Mouse (Mus musculus) kidney, embryonic 16.5 days (tissue): ENCODE results near the gene Med18. TPM values are rescaled to one million over a fixed set of nuclear protein-coding genes. Genes with fewer than 3 reads are reported as not detected.

ENCODE experiments used
- ATAC-seq: fragments of 200-750 bp; cut with Nextera tagmentation; 2 replicates; pipeline ENCODE4 v1.8.0; 2017; ENCODE audit warnings: moderate TSS enrichment; ENCODE audit not compliant: low FRiP score, low TSS enrichment
- H3K27ac ChIP-seq: fragments of 300-500 bp; sonication (generic); 2 replicates; pipeline ENCODE4 v1.5.1; 2014; ENCODE audit warnings: low read length
- H3K27me3 ChIP-seq: fragments of 300-500 bp; sonication (generic); 2 replicates; pipeline ENCODE4 v1.6.1; 2014; ENCODE audit warnings: low read length, control low read depth, mixed read lengths; ENCODE audit not compliant: insufficient read depth
- H3K36me3 ChIP-seq: fragments of 300-500 bp; sonication (generic); 2 replicates; pipeline ENCODE4 v1.6.1; 2014; ENCODE audit warnings: low read length, control low read depth, mixed read lengths; ENCODE audit not compliant: insufficient read depth
- H3K4me1 ChIP-seq: fragments of 300-500 bp; sonication (generic); 2 replicates; pipeline ENCODE4 v1.6.1; 2014; ENCODE audit warnings: low read length, control low read depth, mixed read lengths; ENCODE audit not compliant: insufficient read depth
- H3K4me2 ChIP-seq: fragments of 300-500 bp; sonication (generic); replicated peaks from 2 replicates; pipeline ENCODE4 v1.6.1; 2014; ENCODE audit warnings: low read depth, low read length
- H3K4me3 ChIP-seq: fragments of 300-500 bp; sonication (generic); 2 replicates; pipeline ENCODE4 v1.5.1; 2014; ENCODE audit warnings: mild to moderate bottlenecking, low read length
- H3K9ac ChIP-seq: fragments of 300-500 bp; sonication (generic); replicated peaks from 2 replicates; pipeline ENCODE4 v1.6.1; 2014; ENCODE audit warnings: low read length
- H3K9me3 ChIP-seq: fragments of 300-500 bp; sonication (generic); 2 replicates; pipeline ENCODE4 v1.6.1; 2016; ENCODE audit warnings: low read length, control low read depth
- WGBS: fragments of 180-500 bp; shearing (Covaris S2); extraction: QIAGEN DNeasy Blood & Tissue Kit; methylation state at CpG from one replicate; pipeline ENCODE4 v1.1.7; 2014; 5-methylcytosine and 5-hydroxymethylcytosine counted together
- polyA plus RNA-seq: library from polyadenylated mRNA; unstranded; fragments of >200 nt; fragmentation: Nextera tagmentation; extraction: Ambion mirVana; gene quantifications from 2 replicates; pipeline ENCODE4 v1.2.1, GENCODE M21; 2015

Med18 gene
- polyA plus RNA-seq, 1 experiment from 2014 or later, result 21.0 TPM

GRCm38 (mm10) chr4:132501639-132502038 lies 37.9 kb upstream of the Med18 start:
- Histone ChIP-seq H3K4me3 (no peak overlapping the region), H3K27ac (no peak overlapping the region), H3K27me3 (no peaks in the 10 kb centered on the region), H3K4me2 (no peak overlapping the region), H3K36me3 (peaks cover 29% of the 10 kb centered on the region; the same call in 1 of the 2 replicates), H3K9me3 (no peaks in the 10 kb centered on the region), H3K4me1 (peaks cover 15% of the 10 kb centered on the region), H3K9ac (no peak overlapping the region)
- WGBS, result 96% methylated on average over 6 of the region's 6 CpGs
- ATAC-seq, result no peak

GRCm38 (mm10) chr4:132494271-132494918 lies 30.7 kb upstream of the Med18 start:
- no peak overlapping the region for H3K27ac ChIP-seq
- peaks cover 49% of the 10 kb centered on the region; the same call in 1 of the 2 replicates for H3K36me3 ChIP-seq
- no peak overlapping the region for H3K9ac ChIP-seq
- peaks cover 4% of the 10 kb centered on the region; the same call in 1 of the 2 replicates for H3K4me1 ChIP-seq
- no peaks in the 10 kb centered on the region for H3K27me3 ChIP-seq
- no peak overlapping the region for H3K4me2 ChIP-seq
- no peak for ATAC-seq
- WGBS, result 86% methylated on average over 20 of the region's 20 CpGs
- no peaks in the 10 kb centered on the region for H3K9me3 ChIP-seq
- no peak overlapping the region for H3K4me3 ChIP-seq

GRCm38 (mm10) chr4:132492178-132493060 lies 28.7 kb upstream of the Med18 start:
- H3K9me3 ChIP-seq, result no peaks in the 10 kb centered on the region
- H3K4me3 ChIP-seq, result no peak overlapping the region
- no peak overlapping the region for H3K4me2 ChIP-seq
- H3K9ac ChIP-seq, result no peak overlapping the region
- peaks cover 4% of the 10 kb centered on the region; the same call in 1 of the 2 replicates for H3K4me1 ChIP-seq
- ATAC-seq, result no peak
- peaks cover 31% of the 10 kb centered on the region; the same call in 1 of the 2 replicates for H3K36me3 ChIP-seq
- 63% methylated on average over 10 of the region's 10 CpGs for WGBS
- H3K27me3 ChIP-seq, result no peaks in the 10 kb centered on the region
- no peak overlapping the region for H3K27ac ChIP-seq

DNA sequence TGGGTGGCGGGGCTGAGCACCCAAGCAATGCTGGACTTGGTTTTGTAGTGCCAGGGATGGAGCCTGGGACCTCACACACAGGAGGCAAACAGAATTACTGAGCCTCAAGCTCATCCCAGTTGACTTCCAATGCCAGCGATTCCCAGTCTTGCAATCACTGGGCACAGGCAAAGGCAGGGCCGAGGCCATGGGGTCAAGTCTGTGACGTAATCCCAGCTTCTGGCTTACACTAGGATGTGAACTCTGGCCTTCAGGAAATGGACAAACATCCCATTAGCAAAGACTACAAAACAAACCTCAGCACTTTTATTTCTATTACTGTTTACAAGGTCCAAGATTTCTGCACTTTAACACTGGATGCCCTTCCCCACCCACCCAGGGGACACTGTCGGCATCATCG lies 28.0 kb upstream of the Med18 start:
- Histone ChIP-seq H3K9me3 (no peaks in the 10 kb centered on the region), H3K27me3 (no peaks in the 10 kb centered on the region), H3K27ac (no peak overlapping the region), H3K4me3 (no peak overlapping the region), H3K9ac (no peak overlapping the region), H3K4me1 (peaks cover 4% of the 10 kb centered on the region; the same call in 1 of the 2 replicates), H3K36me3 (peaks cover 24% of the 10 kb centered on the region; the same call in 1 of the 2 replicates), H3K4me2 (no peak overlapping the region)
- WGBS, result 69% methylated on average over 6 of the region's 6 CpGs
- no peak for ATAC-seq

DNA sequence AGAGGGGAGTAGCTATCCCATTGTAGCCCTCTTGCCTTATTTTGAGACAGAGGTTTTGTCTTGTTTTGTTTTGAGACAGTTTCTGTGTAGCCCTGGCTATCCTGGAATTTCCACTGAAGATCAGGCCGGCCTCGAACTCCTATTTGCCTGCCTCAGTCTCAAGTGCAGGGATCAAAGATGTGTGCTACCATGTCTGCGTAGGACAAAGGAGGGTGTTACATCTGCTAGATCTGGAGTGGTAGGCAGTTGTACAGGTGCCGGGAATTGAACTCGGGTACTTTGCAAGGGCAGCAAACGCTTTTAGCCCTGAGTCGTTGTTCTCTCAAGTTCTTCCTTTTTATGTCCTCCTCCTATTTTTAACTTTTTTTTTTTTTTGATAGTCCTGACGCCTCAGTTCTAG lies 27.3 kb upstream of the Med18 start:
- whole genome bisulfite sequencing, result 91% methylated on average over 8 of the region's 8 CpGs
- no peaks in the 10 kb centered on the region for H3K9me3 ChIP-seq
- H3K4me3 ChIP-seq, result no peak overlapping the region
- peaks cover 4% of the 10 kb centered on the region; the same call in 1 of the 2 replicates for H3K4me1 ChIP-seq
- H3K27ac ChIP-seq, result no peak overlapping the region
- H3K9ac ChIP-seq, result no peak overlapping the region
- no peak for ATAC-seq
- H3K4me2 ChIP-seq, result no peak overlapping the region
- no peaks in the 10 kb centered on the region for H3K27me3 ChIP-seq
- H3K36me3 ChIP-seq, result peaks cover 18% of the 10 kb centered on the region; the same call in 1 of the 2 replicates

DNA sequence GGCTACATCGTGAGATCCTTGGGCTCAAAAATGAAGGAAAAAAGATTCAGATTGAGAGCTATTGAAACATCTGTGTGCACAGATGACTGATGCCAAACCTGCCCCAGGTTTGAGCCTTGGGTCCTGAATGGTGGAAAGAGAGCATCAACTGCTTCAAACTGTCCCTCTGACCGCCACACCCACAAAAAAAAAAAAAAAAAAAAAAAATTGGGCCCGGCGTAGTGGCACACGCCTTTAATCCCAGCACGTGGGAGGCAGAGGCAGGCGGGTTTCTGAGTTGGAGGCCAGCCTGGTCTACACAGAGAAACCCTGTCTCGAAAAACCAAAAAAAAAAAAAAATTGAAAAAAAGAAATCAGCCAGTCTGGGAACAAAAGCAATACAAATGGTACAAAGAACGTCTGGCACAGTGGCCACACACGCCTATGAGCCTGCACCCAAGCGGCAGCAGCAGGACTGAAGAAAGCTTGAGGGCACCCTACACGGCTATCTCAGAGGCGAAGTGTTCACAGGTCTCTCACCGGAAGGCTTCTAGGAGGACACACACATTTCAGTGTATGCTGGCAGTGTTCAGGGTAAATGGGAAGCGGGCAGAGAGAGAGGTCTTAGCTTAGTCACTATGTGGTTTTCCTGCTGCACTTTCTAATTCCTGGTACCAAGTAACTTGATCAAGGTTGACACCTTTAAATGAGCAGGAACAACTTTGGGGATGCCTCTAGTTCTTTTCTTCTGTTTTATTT lies 26.7 kb upstream of the Med18 start:
- H3K4me2 ChIP-seq, result no peak overlapping the region
- peaks cover 16% of the 10 kb centered on the region; the same call in 1 of the 2 replicates for H3K36me3 ChIP-seq
- WGBS, result 93% methylated on average over 13 of the region's 15 CpGs
- no peaks in the 10 kb centered on the region for H3K27me3 ChIP-seq
- H3K9me3 ChIP-seq, result no peaks in the 10 kb centered on the region
- no peak for ATAC-seq
- no peak overlapping the region for H3K4me3 ChIP-seq
- no peak overlapping the region for H3K9ac ChIP-seq
- H3K4me1 ChIP-seq, result peaks cover 4% of the 10 kb centered on the region; the same call in 1 of the 2 replicates
- H3K27ac ChIP-seq, result no peak overlapping the region

GRCm38 (mm10) chr4:132488976-132489375 lies 25.3 kb upstream of the Med18 start:
- H3K27ac ChIP-seq, result no peak overlapping the region
- H3K4me3 ChIP-seq, result no peak overlapping the region
- no peaks in the 10 kb centered on the region for H3K9me3 ChIP-seq
- H3K4me2 ChIP-seq, result no peak overlapping the region
- no peak for ATAC-seq
- peaks cover 3% of the 10 kb centered on the region; the same call in 1 of the 2 replicates for H3K36me3 ChIP-seq
- H3K9ac ChIP-seq, result no peak overlapping the region
- peaks cover 4% of the 10 kb centered on the region; the same call in 1 of the 2 replicates for H3K4me1 ChIP-seq
- no peaks in the 10 kb centered on the region for H3K27me3 ChIP-seq
- WGBS, result 64% methylated on average over 6 of the region's 6 CpGs

DNA sequence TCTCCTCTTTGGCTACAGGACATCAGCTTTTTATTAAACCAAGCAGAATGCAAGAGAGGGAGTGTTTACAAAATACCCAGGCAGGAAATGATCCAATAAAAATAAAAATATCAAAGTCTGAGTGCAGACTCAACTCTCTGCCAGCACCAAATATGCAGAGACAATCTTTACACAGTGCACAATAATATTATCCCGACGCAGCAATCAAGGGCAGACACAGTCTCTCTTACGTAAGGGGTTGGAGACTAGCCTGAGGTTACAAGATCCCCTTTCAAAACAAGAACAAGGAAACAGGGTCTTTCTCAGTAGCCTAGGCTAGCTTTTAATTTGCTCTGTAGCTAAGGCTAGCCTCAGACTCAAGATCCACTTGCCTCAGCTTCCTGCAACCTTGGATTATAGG lies 24.8 kb upstream of the Med18 start:
- ATAC-seq, result no peak
- Histone ChIP-seq H3K4me1 (peaks cover 4% of the 10 kb centered on the region; the same call in 1 of the 2 replicates), H3K9ac (no peak overlapping the region), H3K4me2 (no peak overlapping the region), H3K9me3 (no peaks in the 10 kb centered on the region), H3K27me3 (no peaks in the 10 kb centered on the region), H3K36me3 (peaks cover 3% of the 10 kb centered on the region; the same call in 1 of the 2 replicates), H3K4me3 (no peak overlapping the region), H3K27ac (no peak overlapping the region)
- 84% methylated on average over 3 of the region's 3 CpGs for WGBS

- Histone ChIP-seq H3K9ac (no peak overlapping the region), H3K4me1 (no peaks in the 10 kb centered on the region), H3K36me3 (no peaks in the 10 kb centered on the region), H3K27me3 (no peaks in the 10 kb centered on the region), H3K27ac (no peak overlapping the region), H3K9me3 (no peaks in the 10 kb centered on the region), H3K4me2 (no peak overlapping the region), H3K4me3 (no peak overlapping the region)
- ATAC-seq, result no peak
- WGBS, result 68% methylated on average over 5 of the region's 5 CpGs
Measured at GRCm38 (mm10) chr4:132484820-132485219, 21.1 kb upstream of the Med18 start.
